In the genomic region with DNA sequence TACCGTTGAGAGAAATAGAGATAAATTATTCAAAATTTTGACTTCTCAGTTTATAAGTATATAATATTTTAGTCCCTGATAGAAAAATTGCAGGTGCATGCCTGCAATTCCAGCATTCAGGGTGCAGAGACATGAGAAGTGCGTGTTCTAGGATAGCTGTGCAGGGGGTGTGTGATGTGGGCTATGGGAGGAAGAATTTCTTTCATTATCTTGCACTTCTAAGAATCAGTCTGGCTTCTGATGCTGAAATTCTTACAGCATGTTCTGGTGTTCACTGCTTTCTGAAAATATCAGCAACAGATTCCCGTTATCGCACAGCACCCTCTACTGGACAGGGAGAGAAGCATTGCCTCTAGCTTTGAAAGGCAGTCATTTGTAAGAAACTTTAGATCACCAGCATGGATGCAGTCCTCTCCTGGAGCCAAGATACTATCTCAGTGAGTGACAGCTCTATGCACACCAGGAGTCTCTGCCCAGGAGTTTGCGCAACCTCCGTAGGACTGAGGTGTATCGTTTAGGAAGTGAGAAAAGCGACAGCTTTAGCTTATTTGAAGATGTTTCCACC, we compare ENCODE assay signal across 9 mouse cellular contexts.
DNase-seq lines count a peak whose midpoint lies in the region; ATAC-seq and TF ChIP-seq lines count a peak whose summit lies in the region.
"Had no signal": no experiment of that assay in that cellular context is flagged by ENCODE, and none has a peak within 500 bp of the region (broad histone marks: within the 10 kb centered on the region; RNA-seq: fewer than 3 reads in every experiment).

No protein-coding gene starts in this region.

- no peak overlapping the region for H3K4me2 ChIP-seq in liver, postnatal 0 days (ENCODE audit: low read depth, low read length)
- H3K4me2 ChIP-seq: liver, embryonic 15.5 days had no signal

- peak; percentile 91 for ATAC-seq in CD4-positive, CD25-positive, alpha-beta regulatory T cell, adult 4 months
- ATAC-seq in liver, postnatal 0 days = peak; percentile 15; the same call in 1 of the 2 replicates

- H3K27ac ChIP-seq in liver, postnatal 0 days (ENCODE audit: low read depth) = no peak overlapping the region
- H3K27ac ChIP-seq: liver, embryonic 15.5 days had no signal

- peak; percentile 56 to 82 for DNase-seq in adrenal gland, adult (ENCODE audit: inconsistent age in 2 of 2, low spot score in 1 of 2)
- DNase-seq in embryo, embryonic 10 days (ENCODE audit: low spot score) = peak; percentile 87
- peak; percentile 19 to 50 for DNase-seq in gastrocnemius, postnatal 4 days (ENCODE audit: low spot score in 2 of 2)
- DNase-seq in kidney, postnatal 14 days = peak; percentile 60
- DNase-seq in liver, postnatal 0 days = peak; percentile 76
- DNase-seq in ovary, postnatal 14 days (ENCODE audit: low spot score) = peak; percentile 38
- DNase-seq in thymus, postnatal 4 days = peak; percentile 77

- no peak for TF ChIP-seq EP300 in liver, postnatal 0 days (IDR thresholded peaks at IDR 0.05; ENCODE audit: low read depth)

- H3K27me3 ChIP-seq in liver, postnatal 0 days (ENCODE audit: insufficient read depth, low read length) = no peaks in the 10 kb centered on the region
- H3K27me3 ChIP-seq: liver, embryonic 15.5 days had no signal

- peak; percentile 94 for TF ChIP-seq CTCF in liver, postnatal 0 days (IDR thresholded peaks at IDR 0.05; ENCODE audit: low read depth)

- 18% methylated on average over 8 of the region's 8 CpGs for WGBS in liver, postnatal 0 days (ENCODE audit: insufficient replicate concordance)

- H3K9me3 ChIP-seq in liver, postnatal 0 days (ENCODE audit: low read length) = no peaks in the 10 kb centered on the region
- H3K9me3 ChIP-seq: liver, embryonic 15.5 days had no signal

- H3K4me3 ChIP-seq in liver, postnatal 0 days (ENCODE audit: low read depth, low read length) = no peak overlapping the region
- H3K4me3 ChIP-seq: liver, embryonic 15.5 days had no signal

- no peaks in the 10 kb centered on the region for H3K36me3 ChIP-seq in liver, postnatal 0 days (replicated peaks; ENCODE audit: insufficient read depth, low read length)
- H3K36me3 ChIP-seq: liver, embryonic 15.5 days had no signal

- H3K4me1 ChIP-seq in liver, postnatal 0 days (ENCODE audit: insufficient read depth) = no peaks in the 10 kb centered on the region
- H3K4me1 ChIP-seq: liver, embryonic 15.5 days had no signal

- no peak overlapping the region for H3K9ac ChIP-seq in liver, postnatal 0 days (replicated peaks)
- H3K9ac ChIP-seq: liver, embryonic 15.5 days had no signal

Comparison
In these comparisons a context has a peak if more than half of its experiments do, and no peak if none do; other contexts are left out.
1. DNase-seq: peak in every context shown above with its lines; median percentile 87 in embryo, embryonic 10 days; 77 in thymus, postnatal 4 days; 76 in liver, postnatal 0 days; 69 in adrenal gland, adult; 60 in kidney, postnatal 14 days; 38 in ovary, postnatal 14 days; 34 in gastrocnemius, postnatal 4 days.